13 mouse cellular contexts compared by ENCODE assay signal in genomic region chr6:72460036-72460801, GRCm38 (mm10). TPM values are rescaled to one million over a fixed set of nuclear protein-coding genes. Genes with fewer than 3 reads are reported as not detected.
DNase-seq lines count a peak whose midpoint lies in the region; ATAC-seq and TF ChIP-seq lines count a peak whose summit lies in the region.
"Had no signal": no experiment of that assay in that cellular context is flagged by ENCODE, and none has a peak within 500 bp of the region (broad histone marks: within the 10 kb centered on the region; RNA-seq: fewer than 3 reads in every experiment).

No protein-coding gene starts in this region.

- peaks cover 4% of the 10 kb centered on the region; the same call in 1 of the 2 replicates for H3K4me1 ChIP-seq in heart, embryonic 11.5 days (ENCODE audit: control insufficient read depth, insufficient read depth, low read length)
- 0 out of 2 replicates have a peak, but pooled peaks cover 3% of the 10 kb centered on the region for H3K4me1 ChIP-seq in lung, embryonic 14.5 days (ENCODE audit: insufficient read depth)
- H3K4me1 ChIP-seq in stomach, postnatal 0 days (replicated peaks; ENCODE audit: control insufficient read depth, insufficient read depth) = no peaks in the 10 kb centered on the region
- H3K4me1 ChIP-seq in hindbrain, embryonic 16.5 days (ENCODE audit: control insufficient read depth, insufficient read depth, low read depth, low read length) = no peaks in the 10 kb centered on the region
- H3K4me1 ChIP-seq: forebrain, embryonic 13.5 days had no signal

- H3K4me3 ChIP-seq in heart, embryonic 11.5 days (ENCODE audit: low read depth, low read length) = no peak overlapping the region
- H3K4me3 ChIP-seq in lung, embryonic 14.5 days (ENCODE audit: low read depth, low read length) = no peak overlapping the region
- no peak overlapping the region for H3K4me3 ChIP-seq in stomach, postnatal 0 days (ENCODE audit: low read depth, low read length)
- H3K4me3 ChIP-seq in hindbrain, embryonic 16.5 days (ENCODE audit: low read length) = no peak overlapping the region
- H3K4me3 ChIP-seq: forebrain, embryonic 13.5 days; limb, embryonic 15.5 days had no signal

- TF ChIP-seq EP300 in stomach, postnatal 0 days (optimal IDR thresholded peaks at IDR 0.05) = no peak

- no peak overlapping the region; the same call in 1 of the 2 replicates for H3K27ac ChIP-seq in heart, embryonic 11.5 days (ENCODE audit: low read depth, low read length)
- H3K27ac ChIP-seq in lung, embryonic 14.5 days (ENCODE audit: low read depth) = no peak overlapping the region
- H3K27ac ChIP-seq in stomach, postnatal 0 days (replicated peaks) = no peak overlapping the region; the same call in 1 of the 2 replicates
- no peak overlapping the region for H3K27ac ChIP-seq in hindbrain, embryonic 16.5 days (ENCODE audit: low read depth, low read length)
- H3K27ac ChIP-seq: forebrain, embryonic 13.5 days; hindbrain, embryonic 14.5 days had no signal

- 40% methylated on average over 9 of the region's 9 CpGs for WGBS in heart, embryonic 11.5 days (ENCODE audit: insufficient replicate concordance)
- WGBS in lung, embryonic 14.5 days = 27% methylated on average over 9 of the region's 9 CpGs
- WGBS in stomach, postnatal 0 days = 45% methylated on average over 9 of the region's 9 CpGs
- WGBS in hindbrain, embryonic 16.5 days = 60% methylated on average over 9 of the region's 9 CpGs

- H3K4me2 ChIP-seq in heart, embryonic 11.5 days = no peak overlapping the region
- H3K4me2 ChIP-seq in lung, embryonic 14.5 days = no peak overlapping the region
- no peak overlapping the region for H3K4me2 ChIP-seq in stomach, postnatal 0 days (replicated peaks; ENCODE audit: low read depth)
- no peak overlapping the region for H3K4me2 ChIP-seq in hindbrain, embryonic 16.5 days (ENCODE audit: low read length)
- H3K4me2 ChIP-seq: forebrain, embryonic 13.5 days; hindbrain, embryonic 14.5 days; limb, embryonic 15.5 days had no signal

- ATAC-seq in heart, embryonic 11.5 days (replicated peaks; ENCODE audit: insufficient number of reproducible peaks, low FRiP score, low TSS enrichment) = no peak; the same call in 1 of the 2 replicates
- peak; percentile 49 for ATAC-seq in lung, embryonic 14.5 days (ENCODE audit: insufficient read depth)
- 0 out of 2 replicates have a peak, but pooled peaks have one; percentile 35 for ATAC-seq in stomach, postnatal 0 days (ENCODE audit: low FRiP score, low TSS enrichment)
- ATAC-seq in hindbrain, embryonic 16.5 days = no peak
- ATAC-seq: forebrain, embryonic 13.5 days had no signal

- H3K9me3 ChIP-seq in heart, embryonic 11.5 days (replicated peaks; ENCODE audit: control insufficient read depth, low read length) = no peaks in the 10 kb centered on the region
- H3K9me3 ChIP-seq in lung, embryonic 14.5 days (ENCODE audit: low read depth, low read length) = no peaks in the 10 kb centered on the region
- H3K9me3 ChIP-seq in stomach, postnatal 0 days (ENCODE audit: control insufficient read depth, low read length) = no peaks in the 10 kb centered on the region
- H3K9me3 ChIP-seq in hindbrain, embryonic 16.5 days (ENCODE audit: control insufficient read depth, low read length) = no peaks in the 10 kb centered on the region
- H3K9me3 ChIP-seq: forebrain, embryonic 13.5 days; limb, embryonic 15.5 days had no signal

- H3K27me3 ChIP-seq in heart, embryonic 11.5 days (ENCODE audit: control insufficient read depth, insufficient read depth, low read length) = no peaks in the 10 kb centered on the region
- H3K27me3 ChIP-seq in lung, embryonic 14.5 days (ENCODE audit: insufficient read depth, low read length) = no peaks in the 10 kb centered on the region
- no peaks in the 10 kb centered on the region for H3K27me3 ChIP-seq in stomach, postnatal 0 days (ENCODE audit: control insufficient read depth, insufficient read depth, low read length)
- no peaks in the 10 kb centered on the region for H3K27me3 ChIP-seq in hindbrain, embryonic 16.5 days (replicated peaks; ENCODE audit: control insufficient read depth, insufficient read depth, low read length)
- H3K27me3 ChIP-seq: forebrain, embryonic 13.5 days; limb, embryonic 15.5 days had no signal

- H3K36me3 ChIP-seq in heart, embryonic 11.5 days (ENCODE audit: control insufficient read depth, insufficient read depth, low read length) = no peaks in the 10 kb centered on the region
- no peaks in the 10 kb centered on the region for H3K36me3 ChIP-seq in lung, embryonic 14.5 days (ENCODE audit: insufficient read depth)
- H3K36me3 ChIP-seq in stomach, postnatal 0 days (ENCODE audit: control insufficient read depth, insufficient read depth, low read length) = no peaks in the 10 kb centered on the region
- H3K36me3 ChIP-seq in hindbrain, embryonic 16.5 days (ENCODE audit: control insufficient read depth, insufficient read depth, low read length) = no peaks in the 10 kb centered on the region
- H3K36me3 ChIP-seq: limb, embryonic 15.5 days had no signal

- no peak overlapping the region for H3K9ac ChIP-seq in heart, embryonic 11.5 days (ENCODE audit: low read depth, low read length)
- H3K9ac ChIP-seq in lung, embryonic 14.5 days = no peak overlapping the region
- no peak overlapping the region for H3K9ac ChIP-seq in stomach, postnatal 0 days (ENCODE audit: low read length)
- H3K9ac ChIP-seq in hindbrain, embryonic 16.5 days (ENCODE audit: low read depth, low read length) = no peak overlapping the region
- H3K9ac ChIP-seq: forebrain, embryonic 13.5 days; hindbrain, embryonic 14.5 days; limb, embryonic 15.5 days had no signal

- DNase-seq in heart, adult 18-20 months = peak; percentile 40 to 47
- DNase-seq in lung, embryonic 14.5 days = peak; percentile 35
- DNase-seq in lung, postnatal 14 days = no peak
- DNase-seq in kidney, postnatal 10 days = peak; percentile 55
- no peak for DNase-seq in stomach, postnatal 0 days (ENCODE audit: low spot score)
- DNase-seq in layer of hippocampus, postnatal 36 days = no peak
- DNase-seq: gastrocnemius, postnatal 14 days; thymus, postnatal 36 days had no signal

- TF ChIP-seq CTCF in lung, embryonic 14.5 days (IDR thresholded peaks at IDR 0.05; ENCODE audit: low read depth) = no peak
- TF ChIP-seq CTCF in stomach, postnatal 0 days (IDR thresholded peaks at IDR 0.05; ENCODE audit: low read depth) = no peak

RNA-seq across cellular contexts. Expression of gene Mat2a, which starts 20.9 kb away (rescaled TPM):
- 100 to 1,000 TPM; 130 to 166 TPM for total RNA-seq in heart, adult 18-20 months (2021)
- polyA plus RNA-seq in heart, embryonic 11.5 days (2014; fragmentation: Nextera tagmentation; extraction: Ambion mirVana) = 321 and 349 TPM in 2 replicates
- polyA plus RNA-seq in lung, embryonic 14.5 days (2014; fragmentation: Nextera tagmentation; extraction: Ambion mirVana) = 400 and 402 TPM in 2 replicates
- 143 and 146 TPM in 2 replicates for polyA plus RNA-seq in stomach, postnatal 0 days (2015; fragmentation: Nextera tagmentation; extraction: Ambion mirVana)
- 300 and 327 TPM in 2 replicates for polyA plus RNA-seq in hindbrain, embryonic 16.5 days (2015; fragmentation: Nextera tagmentation; extraction: Ambion mirVana)
- total RNA-seq in layer of hippocampus, postnatal 36 days (2021) = 100 to 1,000 TPM; 186 to 194 TPM

RNA-seq across cellular contexts. Expression of gene Ggcx, which starts 46.1 kb away (rescaled TPM):
- total RNA-seq in heart, adult 18-20 months (2021) = 10 to 100 TPM; 26.0 to 34.2 TPM
- 23.9 and 27.1 TPM in 2 replicates for polyA plus RNA-seq in heart, embryonic 11.5 days (2014; fragmentation: Nextera tagmentation; extraction: Ambion mirVana)
- 22.3 and 23.4 TPM in 2 replicates for polyA plus RNA-seq in lung, embryonic 14.5 days (2014; fragmentation: Nextera tagmentation; extraction: Ambion mirVana)
- polyA plus RNA-seq in stomach, postnatal 0 days (2015; fragmentation: Nextera tagmentation; extraction: Ambion mirVana) = 10.7 and 10.8 TPM in 2 replicates
- 15.8 and 18.5 TPM in 2 replicates for polyA plus RNA-seq in hindbrain, embryonic 16.5 days (2015; fragmentation: Nextera tagmentation; extraction: Ambion mirVana)
- total RNA-seq in layer of hippocampus, postnatal 36 days (2021) = 10 to 100 TPM; 22.6 to 24.0 TPM

Comparison
In these comparisons a context has a peak if more than half of its experiments do, and no peak if none do; other contexts are left out.
1. DNase-seq: peak in heart, adult 18-20 months (2 of 2), lung, embryonic 14.5 days (single experiment) and kidney, postnatal 10 days (single experiment); none in lung, postnatal 14 days (single experiment), stomach, postnatal 0 days (single experiment) and layer of hippocampus, postnatal 36 days (0 of 2).
2. ATAC-seq: peak in lung, embryonic 14.5 days (single experiment) and stomach, postnatal 0 days (single experiment); none in heart, embryonic 11.5 days (single experiment) and hindbrain, embryonic 16.5 days (single experiment).